Mouse (Mus musculus): ENCODE data around the gene Hyou1. TPM values are rescaled to one million over a fixed set of nuclear protein-coding genes. Genes with fewer than 3 reads are reported as not detected.
"Not testable (repeated sequence)": the region's sequence is repeated elsewhere in the genome, so short reads cannot be mapped to it uniquely, and the experiment has no call there.

Gene Hyou1
- polyA plus RNA-seq, 1 experiment = 114 TPM

DNA sequence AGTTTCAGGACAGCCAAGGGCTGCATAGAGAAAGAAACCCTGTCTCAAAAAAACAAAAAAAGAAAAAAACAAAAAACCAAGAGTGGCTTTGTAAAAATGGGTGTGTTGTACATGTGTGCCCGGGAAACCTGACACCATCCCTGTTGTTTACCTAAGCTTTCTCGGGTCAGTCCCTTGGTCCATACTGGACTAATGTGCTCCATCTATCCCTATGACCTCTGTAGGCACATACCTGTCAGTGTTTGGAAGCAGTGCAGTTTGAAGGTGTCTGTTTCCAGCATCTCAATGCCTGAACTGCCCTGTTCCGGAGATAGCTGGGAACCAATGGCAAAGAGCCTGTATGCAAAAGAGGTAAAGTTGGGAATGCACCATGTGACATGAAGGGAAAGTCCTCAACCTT is 25.7 kb downstream of the Hyou1 start:
- H3K9ac ChIP-seq (ENCODE audit: low read depth, poor library complexity, severe bottlenecking) = no peak overlapping the region
- no peak overlapping the region for H3K4me3 ChIP-seq (ENCODE audit: low read depth, low read length)
- no peaks in the 10 kb centered on the region for H3K4me1 ChIP-seq (ENCODE audit: control insufficient read depth, insufficient read depth, low read length)
- no peaks in the 10 kb centered on the region for H3K9me3 ChIP-seq (replicated peaks; ENCODE audit: control insufficient read depth, insufficient read depth, low read length, poor library complexity, severe bottlenecking)
- H3K27ac ChIP-seq (ENCODE audit: insufficient read depth, low read length) = no peak overlapping the region
- H3K36me3 ChIP-seq (ENCODE audit: control insufficient read depth, insufficient read depth, low read length, poor library complexity, severe bottlenecking) = peaks cover 35% of the 10 kb centered on the region
- TF ChIP-seq CTCF (IDR thresholded peaks at IDR 0.05; ENCODE audit: low read depth, low read length) (no peak), POLR2A (IDR thresholded peaks at IDR 0.05; ENCODE audit: insufficient read depth, low read length) (no peak), EP300 (IDR thresholded peaks at IDR 0.05; ENCODE audit: insufficient read depth, low read depth, low read length) (no peak)
- no peaks in the 10 kb centered on the region for H3K27me3 ChIP-seq (ENCODE audit: control insufficient read depth, insufficient read depth, low read length, poor library complexity, severe bottlenecking)

DNA sequence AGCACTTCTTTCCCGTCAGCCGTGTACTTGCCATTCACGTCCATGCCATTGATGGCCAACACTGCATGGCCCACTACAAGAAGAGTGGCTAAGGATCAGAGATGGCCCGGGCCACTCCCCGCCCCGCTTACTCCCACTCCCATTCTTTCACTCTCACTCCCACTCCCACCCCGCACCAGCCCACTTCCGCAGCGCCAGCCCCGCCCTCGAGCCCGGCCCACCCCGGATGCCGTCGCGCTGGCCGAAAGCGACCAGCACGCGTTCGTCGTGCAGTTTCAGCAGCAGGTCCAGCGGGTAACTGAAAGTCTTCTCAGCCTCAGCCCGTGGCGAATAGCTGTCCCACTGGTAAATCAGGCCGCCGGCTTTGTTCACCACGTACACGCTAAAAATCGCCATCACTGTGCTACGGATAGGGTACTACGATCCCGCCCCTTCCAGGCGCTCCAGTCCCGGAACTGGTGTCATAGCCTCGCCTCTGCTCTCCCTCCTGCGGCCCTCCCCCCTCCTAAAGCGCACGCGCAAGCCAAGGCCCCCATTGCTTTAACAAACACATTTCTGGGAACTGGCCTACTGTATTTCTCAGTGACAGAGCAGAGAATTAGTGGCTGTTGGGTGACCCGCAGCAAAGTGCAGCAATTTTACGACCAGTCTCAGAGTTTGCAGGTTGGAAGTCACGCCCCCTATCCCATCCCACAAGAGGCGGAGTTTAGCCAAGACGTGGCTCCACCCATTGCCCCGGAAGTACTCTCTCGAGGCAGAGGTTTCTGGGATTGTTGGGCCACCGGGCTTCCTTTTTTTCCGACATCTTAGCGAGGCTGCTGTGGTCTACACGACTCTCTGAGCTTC is 27.8 kb downstream of the Hyou1 start, which contains the start of the genes Rps25 and Trappc4:
Gene Rps25, plus strand, starts transcription at position 234 of the 846 bp plus-strand sequence.
Gene Trappc4, minus strand, starts transcription at position 695 of the 846 bp plus-strand sequence.
- Histone ChIP-seq H3K27ac (ENCODE audit: insufficient read depth, low read length) (peak within 1 kb of the TSS; percentile 84), H3K4me1 (ENCODE audit: control insufficient read depth, insufficient read depth, low read length) (no peaks in the 10 kb centered on the region), H3K27me3 (ENCODE audit: control insufficient read depth, insufficient read depth, low read length, poor library complexity, severe bottlenecking) (no peaks in the 10 kb centered on the region), H3K4me3 (ENCODE audit: low read depth, low read length) (peak within 1 kb of the TSS; percentile 73), H3K9ac (ENCODE audit: low read depth, poor library complexity, severe bottlenecking) (peak within 1 kb of the TSS; percentile 98), H3K9me3 (replicated peaks; ENCODE audit: control insufficient read depth, insufficient read depth, low read length, poor library complexity, severe bottlenecking) (no peaks in the 10 kb centered on the region), H3K36me3 (ENCODE audit: control insufficient read depth, insufficient read depth, low read length, poor library complexity, severe bottlenecking) (peaks cover 56% of the 10 kb centered on the region)
- TF ChIP-seq POLR2A (IDR thresholded peaks at IDR 0.05; ENCODE audit: insufficient read depth, low read length) = peak; percentile 13
- no peak for TF ChIP-seq CTCF (IDR thresholded peaks at IDR 0.05; ENCODE audit: low read depth, low read length)

DNA sequence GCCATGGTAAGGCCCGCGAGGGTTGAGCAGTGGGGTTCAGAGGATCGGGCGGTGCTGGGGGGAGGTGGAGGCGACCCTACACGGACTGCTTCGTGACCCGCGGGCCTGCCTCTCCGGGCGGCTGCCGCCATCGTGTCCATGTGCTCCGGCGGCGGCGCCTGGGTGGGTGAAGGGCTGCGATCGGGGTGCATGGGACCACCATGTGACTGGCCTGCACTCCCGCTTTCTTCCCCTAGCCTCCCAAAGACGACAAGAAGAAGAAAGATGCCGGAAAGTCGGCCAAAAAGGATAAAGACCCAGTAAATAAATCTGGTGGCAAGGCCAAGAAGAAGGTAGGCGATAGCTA is 28.4 kb downstream of the Hyou1 start:
- Histone ChIP-seq H3K27ac (ENCODE audit: insufficient read depth, low read length) (peak overlapping the region; percentile 84), H3K27me3 (ENCODE audit: control insufficient read depth, insufficient read depth, low read length, poor library complexity, severe bottlenecking) (no peaks in the 10 kb centered on the region), H3K9ac (ENCODE audit: low read depth, poor library complexity, severe bottlenecking) (peak overlapping the region; percentile 98), H3K36me3 (ENCODE audit: control insufficient read depth, insufficient read depth, low read length, poor library complexity, severe bottlenecking) (peaks cover 58% of the 10 kb centered on the region), H3K4me3 (ENCODE audit: low read depth, low read length) (peak overlapping the region; percentile 73), H3K4me1 (ENCODE audit: control insufficient read depth, insufficient read depth, low read length) (no peaks in the 10 kb centered on the region), H3K9me3 (replicated peaks; ENCODE audit: control insufficient read depth, insufficient read depth, low read length, poor library complexity, severe bottlenecking) (no peaks in the 10 kb centered on the region)
- TF ChIP-seq CTCF (IDR thresholded peaks at IDR 0.05; ENCODE audit: low read depth, low read length) (no peak), EP300 (IDR thresholded peaks at IDR 0.05; ENCODE audit: insufficient read depth, low read depth, low read length) (no peak), POLR2A (IDR thresholded peaks at IDR 0.05; ENCODE audit: insufficient read depth, low read length) (no peak)

DNA sequence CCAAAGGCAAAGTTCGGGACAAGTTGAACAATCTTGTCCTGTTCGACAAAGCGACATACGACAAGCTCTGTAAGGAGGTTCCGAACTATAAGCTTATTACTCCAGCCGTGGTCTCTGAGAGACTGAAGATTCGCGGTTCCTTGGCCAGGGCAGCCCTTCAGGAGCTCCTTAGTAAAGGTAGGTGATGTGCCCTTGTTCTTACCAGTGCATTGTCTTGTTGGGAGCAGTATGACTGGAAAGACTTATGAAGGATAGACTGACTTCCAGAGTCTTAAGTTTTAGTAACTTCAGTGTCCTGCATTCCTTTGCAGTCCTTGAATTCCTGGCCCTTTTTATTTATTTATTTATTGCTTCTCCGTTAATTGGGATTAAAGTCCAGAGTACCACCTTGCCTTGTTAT is 29.4 kb downstream of the Hyou1 start:
- peak overlapping the region; percentile 70 for H3K27ac ChIP-seq (ENCODE audit: insufficient read depth, low read length)
- H3K27me3 ChIP-seq (ENCODE audit: control insufficient read depth, insufficient read depth, low read length, poor library complexity, severe bottlenecking); H3K9me3 ChIP-seq (replicated peaks; ENCODE audit: control insufficient read depth, insufficient read depth, low read length, poor library complexity, severe bottlenecking); H3K4me1 ChIP-seq (ENCODE audit: control insufficient read depth, insufficient read depth, low read length): not testable (repeated sequence)
- peak overlapping the region; percentile 98 for H3K9ac ChIP-seq (ENCODE audit: low read depth, poor library complexity, severe bottlenecking)
- peaks cover 58% of the 10 kb centered on the region for H3K36me3 ChIP-seq (ENCODE audit: control insufficient read depth, insufficient read depth, low read length, poor library complexity, severe bottlenecking)
- peak overlapping the region; percentile 73 for H3K4me3 ChIP-seq (ENCODE audit: low read depth, low read length)

DNA sequence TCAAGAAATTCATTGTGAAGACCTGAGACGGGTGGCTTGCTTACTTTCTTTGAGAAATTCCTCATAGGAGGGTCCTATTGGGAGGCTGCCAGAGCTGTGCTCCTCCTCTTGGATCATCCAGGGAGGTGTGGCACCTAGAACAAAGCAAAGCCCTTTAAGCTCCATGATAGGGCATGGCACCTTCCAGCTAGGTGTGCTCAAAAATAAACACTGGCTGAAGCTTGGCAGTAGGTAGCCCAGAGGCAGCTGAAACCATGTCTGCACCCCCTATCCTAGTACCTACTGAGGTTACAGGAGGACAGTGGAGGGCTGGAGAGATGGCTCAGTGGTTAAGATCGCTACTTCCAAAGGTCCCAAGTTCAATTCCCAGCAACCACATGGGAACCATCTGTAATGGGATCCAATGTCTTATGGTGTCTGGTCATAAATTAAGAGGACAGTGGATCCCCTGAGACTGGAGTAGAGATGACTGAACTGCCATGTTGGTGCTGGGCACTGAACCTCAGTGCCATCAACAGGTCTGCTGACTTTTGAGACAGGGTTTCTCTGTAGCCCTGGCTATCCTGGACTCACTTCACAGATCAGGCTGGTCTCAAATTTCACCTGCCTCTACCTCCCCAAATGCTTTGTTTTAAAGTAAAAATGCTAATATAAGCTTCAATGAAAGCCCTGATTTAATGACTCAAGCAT is 31.5 kb downstream of the Hyou1 start:
- TF ChIP-seq CTCF (IDR thresholded peaks at IDR 0.05; ENCODE audit: low read depth, low read length) (no peak), EP300 (IDR thresholded peaks at IDR 0.05; ENCODE audit: insufficient read depth, low read depth, low read length) (no peak), POLR2A (IDR thresholded peaks at IDR 0.05; ENCODE audit: insufficient read depth, low read length) (no peak)
- 0 out of 2 replicates have a peak overlapping the region, but pooled peaks have one; percentile 12 for H3K9ac ChIP-seq (ENCODE audit: low read depth, poor library complexity, severe bottlenecking)
- no peaks in the 10 kb centered on the region for H3K27me3 ChIP-seq (ENCODE audit: control insufficient read depth, insufficient read depth, low read length, poor library complexity, severe bottlenecking)
- peaks cover 63% of the 10 kb centered on the region for H3K36me3 ChIP-seq (ENCODE audit: control insufficient read depth, insufficient read depth, low read length, poor library complexity, severe bottlenecking)
- H3K4me1 ChIP-seq (ENCODE audit: control insufficient read depth, insufficient read depth, low read length) = no peaks in the 10 kb centered on the region
- H3K4me3 ChIP-seq (ENCODE audit: low read depth, low read length) = no peak overlapping the region
- H3K27ac ChIP-seq (ENCODE audit: insufficient read depth, low read length) = peak overlapping the region; percentile 70
- no peaks in the 10 kb centered on the region for H3K9me3 ChIP-seq (replicated peaks; ENCODE audit: control insufficient read depth, insufficient read depth, low read length, poor library complexity, severe bottlenecking)

DNA sequence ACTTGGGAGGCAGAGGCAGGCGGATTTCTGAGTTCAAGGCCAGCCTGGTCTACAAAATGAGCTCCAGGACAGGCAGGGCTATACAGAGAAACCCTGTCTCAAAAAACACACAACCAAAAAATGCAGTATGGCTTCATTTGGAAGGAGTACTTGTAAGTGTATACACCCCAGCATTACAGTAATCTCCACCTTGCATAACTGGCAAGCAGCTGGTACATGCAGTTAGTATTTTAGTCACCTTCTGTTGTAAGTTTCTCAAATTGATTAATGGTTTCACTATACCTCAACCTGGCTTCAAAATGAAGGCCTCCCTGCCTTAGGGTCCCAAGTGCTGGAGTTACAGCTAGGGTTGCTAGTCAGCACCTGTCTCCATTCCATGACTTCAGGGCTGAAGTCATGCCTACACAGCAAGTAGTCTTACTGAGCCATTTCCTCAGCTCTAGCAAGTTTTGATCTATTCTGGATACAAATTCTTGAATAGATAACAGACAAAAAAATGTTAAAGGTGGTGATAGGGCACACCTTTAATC is 32.4 kb downstream of the Hyou1 start:
- Histone ChIP-seq H3K27me3 (ENCODE audit: control insufficient read depth, insufficient read depth, low read length, poor library complexity, severe bottlenecking) (no peaks in the 10 kb centered on the region), H3K9me3 (replicated peaks; ENCODE audit: control insufficient read depth, insufficient read depth, low read length, poor library complexity, severe bottlenecking) (no peaks in the 10 kb centered on the region), H3K27ac (ENCODE audit: insufficient read depth, low read length) (0 out of 2 replicates have a peak overlapping the region, but pooled peaks have one; percentile 16), H3K4me1 (ENCODE audit: control insufficient read depth, insufficient read depth, low read length) (no peaks in the 10 kb centered on the region), H3K9ac (ENCODE audit: low read depth, poor library complexity, severe bottlenecking) (no peak overlapping the region), H3K4me3 (ENCODE audit: low read depth, low read length) (no peak overlapping the region), H3K36me3 (ENCODE audit: control insufficient read depth, insufficient read depth, low read length, poor library complexity, severe bottlenecking) (peaks cover 63% of the 10 kb centered on the region)
- TF ChIP-seq POLR2A (IDR thresholded peaks at IDR 0.05; ENCODE audit: insufficient read depth, low read length) = no peak
- TF ChIP-seq EP300 (IDR thresholded peaks at IDR 0.05; ENCODE audit: insufficient read depth, low read depth, low read length) = no peak
- TF ChIP-seq CTCF (IDR thresholded peaks at IDR 0.05; ENCODE audit: low read depth, low read length) = no peak
